Mouse (Mus musculus): ENCODE data around the gene Pdgfc. TPM values are rescaled to one million over a fixed set of nuclear protein-coding genes. Genes with fewer than 3 reads are reported as not detected.

The Pdgfc gene
- total RNA-seq, 2 experiments from 2014 or later, result 5.0 to 5.6 TPM

DNA sequence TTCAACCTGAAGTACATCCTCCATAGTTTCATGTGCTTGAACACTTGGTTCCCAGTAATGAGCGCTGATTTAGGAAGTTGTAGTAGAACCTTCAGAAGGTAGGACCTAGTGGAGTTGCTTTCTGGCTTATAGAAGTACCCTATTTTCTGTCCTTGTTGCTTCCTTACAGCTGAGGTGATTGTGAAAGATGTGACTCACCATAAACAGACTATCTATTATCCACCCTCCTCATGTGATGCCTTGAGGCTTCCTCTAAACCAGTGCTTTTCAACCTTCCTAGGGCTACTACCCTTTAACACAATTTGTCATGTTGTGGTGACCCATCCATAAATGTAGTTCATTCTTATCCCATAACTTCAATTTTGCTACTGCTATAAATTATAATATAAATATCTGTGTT lies 226.6 kb downstream of the Pdgfc start:
- DNase-seq (ENCODE audit: low spot score in 2 of 2), result no peak

Other genes with a start within 250 kb of the Pdgfc start
- 100 to 1,000 TPM; 619 to 678 TPM for gene Gria2, start 233.6 kb upstream of the Pdgfc start, total RNA-seq (2021)
- 100 to 1,000 TPM; 146 to 148 TPM for gene Glrb, start 122.8 kb upstream of the Pdgfc start, total RNA-seq (2021)